Mouse (Mus musculus) v-Abl transformed pro-B cells (cell line): ENCODE results near the gene Ufc1.

Source experiments
- in situ Hi-C, 2 experiments: fragments of 400-800 bp; cut with MboI; formaldehyde crosslinking; loops; one replicate each; pipeline ENCODE4 v1.15.1; 2025; ENCODE audit not compliant: unreplicated experiment in 2 of 2

The Ufc1 gene

DNA sequence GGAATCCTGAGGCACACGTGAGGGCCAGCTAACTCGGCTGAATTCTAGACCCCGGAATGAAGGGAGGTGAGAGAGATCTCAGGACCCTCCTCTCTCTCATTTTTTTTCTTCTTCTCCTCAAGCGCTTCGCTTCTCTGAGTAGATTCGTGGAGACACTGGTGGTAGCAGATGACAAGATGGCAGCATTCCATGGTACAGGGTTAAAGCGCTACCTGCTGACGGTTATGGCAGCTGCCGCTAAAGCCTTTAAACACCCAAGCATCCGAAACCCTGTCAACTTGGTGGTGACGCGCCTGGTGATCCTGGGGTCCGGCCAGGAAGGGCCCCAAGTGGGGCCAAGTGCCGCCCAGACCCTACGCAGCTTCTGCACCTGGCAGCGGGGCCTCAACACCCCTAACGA, 42.4 kb downstream of the Ufc1 start:
- in situ Hi-C loops = loop anchor here (5.0 to 25.0 kb wide), 4 partner anchors 135 to 615 kb away; partner anchors contain the start of gene Olfml2b (in 1 of the 2)

DNA sequence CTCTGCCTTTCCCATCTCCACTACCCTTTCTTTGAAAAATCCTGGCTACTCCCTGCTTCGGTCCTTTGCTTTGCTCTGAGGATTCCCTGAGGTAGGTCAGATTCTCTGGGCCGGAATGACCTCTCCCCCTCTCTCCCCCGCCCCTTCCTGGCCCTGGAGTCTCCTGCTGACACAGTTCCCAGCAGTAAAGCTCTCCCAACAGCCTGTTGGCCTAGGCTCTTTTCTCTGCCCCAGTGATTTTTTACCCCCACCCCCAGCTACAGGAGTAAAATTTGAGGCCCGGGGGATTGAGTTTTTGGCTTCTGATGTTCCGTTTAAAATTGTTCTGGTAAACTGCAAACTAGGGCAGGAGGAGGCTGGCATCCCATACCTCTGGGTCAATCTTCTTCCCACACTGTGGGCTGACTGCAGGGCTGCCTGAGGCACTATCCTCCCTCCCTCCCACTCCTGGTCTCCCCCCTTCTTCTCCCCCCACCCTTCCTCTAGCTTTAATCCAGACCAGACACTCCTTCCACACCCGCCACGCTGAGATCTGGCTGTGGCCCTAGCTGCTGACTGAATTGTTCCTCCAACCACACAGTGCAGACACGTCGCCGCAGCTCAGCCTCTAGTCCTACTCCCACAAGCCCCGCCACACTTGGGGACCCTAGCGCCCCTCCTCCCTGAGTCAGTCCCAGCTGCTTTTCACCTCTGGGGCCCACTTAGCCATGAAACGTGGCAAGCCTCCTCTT, 43.1 kb downstream of the Ufc1 start:
- in situ Hi-C loops = loop anchor here (5.0 to 25.0 kb wide), 4 partner anchors 134 to 614 kb away; partner anchors contain the start of gene Olfml2b (in 1 of the 2)

DNA sequence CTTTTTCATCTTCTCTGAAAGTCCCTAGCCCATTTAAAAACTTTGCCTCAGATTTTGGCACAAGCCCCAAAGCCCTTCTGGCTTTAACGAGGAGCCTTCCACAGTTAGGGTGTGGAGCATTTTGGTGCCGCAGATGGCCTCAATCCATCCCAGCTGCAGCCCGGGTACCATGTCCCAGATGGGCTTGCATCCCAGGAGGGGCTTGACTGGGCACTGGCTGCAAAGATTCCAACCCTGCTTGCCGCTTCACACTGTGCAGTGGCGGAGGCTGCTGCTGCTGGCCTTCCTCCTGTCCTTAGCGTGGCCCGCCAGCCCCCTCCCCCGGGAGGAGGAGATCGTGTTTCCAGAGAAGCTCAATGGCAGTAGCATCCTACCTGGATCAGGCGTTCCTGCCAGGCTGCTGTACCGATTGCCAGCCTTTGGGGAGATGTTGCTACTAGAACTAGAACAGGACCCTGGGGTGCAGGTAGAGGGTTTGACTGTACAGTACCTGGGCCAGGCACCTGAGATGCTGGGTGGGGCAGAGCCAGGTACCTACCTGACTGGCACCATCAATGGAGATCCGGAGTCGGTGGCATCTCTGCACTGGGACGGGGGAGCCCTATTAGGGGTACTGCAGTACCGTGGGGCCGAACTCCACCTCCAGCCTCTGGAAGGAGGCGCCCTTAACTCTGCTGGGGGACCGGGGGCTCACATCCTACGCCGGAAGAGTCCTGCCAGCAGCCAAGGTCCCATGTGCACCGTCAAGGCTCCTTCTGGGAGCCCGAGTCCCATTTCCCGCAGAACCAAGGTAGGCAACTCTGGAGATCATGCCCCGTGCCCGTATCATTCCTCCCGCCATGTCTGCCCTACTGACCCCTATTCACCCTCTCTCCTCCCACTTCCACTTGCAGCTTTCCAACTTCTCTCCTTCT, 43.9 kb downstream of the Ufc1 start, which contains the start of gene Ndufs2:
Gene Ndufs2, minus strand, starts transcription at position 709 of the 914 bp plus-strand sequence.
- in situ Hi-C loops = loop anchor here (5.0 to 25.0 kb wide), 4 partner anchors 134 to 614 kb away; partner anchors contain the start of gene Olfml2b (in 1 of the 2)

DNA sequence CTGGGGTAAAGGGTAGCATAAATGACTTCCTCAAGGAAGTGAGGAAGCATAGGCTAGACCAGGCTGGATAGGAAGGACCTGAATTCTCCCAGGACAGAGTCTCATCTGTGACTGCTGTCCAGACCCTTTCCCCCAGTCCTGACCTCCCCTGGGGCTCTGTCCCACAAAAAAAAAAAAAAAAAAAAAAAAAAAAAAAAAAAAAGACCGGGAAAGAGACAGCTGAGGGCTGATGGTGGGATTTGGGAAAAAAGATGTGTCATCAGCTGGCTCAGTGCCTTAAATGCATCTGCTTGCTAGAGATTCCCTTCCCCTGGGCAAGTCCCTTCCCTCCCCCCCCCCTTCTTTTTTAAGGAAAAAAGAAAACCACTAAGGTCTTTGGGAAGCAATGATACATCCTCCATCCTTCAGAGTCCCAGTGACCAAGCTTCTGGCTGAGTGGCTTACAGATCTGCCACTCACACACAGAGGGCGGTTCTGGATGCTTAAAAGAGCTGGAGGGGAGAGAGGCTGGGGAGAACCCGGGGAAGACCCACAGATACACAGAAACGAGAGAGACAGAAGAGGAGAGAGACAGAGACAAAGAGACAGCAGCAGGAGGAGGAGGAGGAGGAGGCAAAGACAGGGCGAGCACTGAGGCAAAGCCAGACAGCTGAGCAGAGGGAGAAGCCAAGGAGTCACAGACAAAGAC, 44.8 kb downstream of the Ufc1 start, which contains the start of gene Adamts4:
Gene Adamts4, plus strand, starts transcription at position 509 of the 688 bp plus-strand sequence.
- in situ Hi-C loops = loop anchor here (5.0 to 25.0 kb wide), 5 partner anchors 133 to 613 kb away; partner anchors contain the start of genes Olfml2b (in 2 of the 2) and Fcgr4 (in 1 of the 2)

DNA sequence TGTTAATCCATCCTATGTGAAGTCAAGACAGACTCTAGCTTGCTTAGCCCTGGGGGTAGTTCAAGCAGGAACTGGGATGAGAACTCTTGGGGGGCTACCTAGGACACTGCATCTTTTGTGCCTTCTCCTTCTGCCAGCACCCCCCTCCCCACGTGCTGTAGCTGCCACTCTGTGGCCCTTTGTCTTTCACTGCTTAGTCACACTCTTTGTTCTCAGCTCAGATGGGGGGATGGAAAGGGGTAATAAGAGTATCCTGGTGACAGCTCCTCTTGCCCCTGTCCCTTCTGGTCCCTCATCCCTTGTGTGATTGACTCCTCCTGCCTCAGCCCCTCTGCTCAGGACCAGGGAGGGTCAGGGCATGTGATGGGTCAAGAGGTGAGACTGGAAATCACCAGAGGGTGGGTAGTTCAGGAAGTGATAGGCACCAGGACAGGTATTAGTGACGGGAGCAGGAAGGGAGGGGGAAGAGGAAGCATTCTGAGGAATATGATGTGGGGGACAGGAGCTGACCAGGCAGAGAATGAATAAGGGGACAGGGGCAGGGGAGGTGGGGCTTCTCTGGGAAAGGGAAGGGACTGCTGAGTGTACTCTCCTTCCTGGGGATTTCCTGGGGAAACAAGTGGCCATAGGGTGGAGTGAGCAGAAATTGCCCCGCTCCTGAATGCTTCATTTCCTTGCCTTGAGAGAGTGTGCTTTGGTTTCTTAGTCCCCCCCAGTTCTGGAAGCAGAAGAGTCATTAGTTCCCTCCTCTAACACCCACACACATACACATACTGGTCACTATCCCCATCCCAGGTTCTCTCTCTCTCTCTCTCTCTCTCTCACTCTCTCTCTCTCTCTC, 46.2 kb downstream of the Ufc1 start:
- in situ Hi-C loops = loop anchor here (25.0 kb wide), 2 partner anchors 236 to 611 kb away; partner anchors contain the start of genes Fcgr4 (in 1 of the 2) and Olfml2b (in 1 of the 2)

DNA sequence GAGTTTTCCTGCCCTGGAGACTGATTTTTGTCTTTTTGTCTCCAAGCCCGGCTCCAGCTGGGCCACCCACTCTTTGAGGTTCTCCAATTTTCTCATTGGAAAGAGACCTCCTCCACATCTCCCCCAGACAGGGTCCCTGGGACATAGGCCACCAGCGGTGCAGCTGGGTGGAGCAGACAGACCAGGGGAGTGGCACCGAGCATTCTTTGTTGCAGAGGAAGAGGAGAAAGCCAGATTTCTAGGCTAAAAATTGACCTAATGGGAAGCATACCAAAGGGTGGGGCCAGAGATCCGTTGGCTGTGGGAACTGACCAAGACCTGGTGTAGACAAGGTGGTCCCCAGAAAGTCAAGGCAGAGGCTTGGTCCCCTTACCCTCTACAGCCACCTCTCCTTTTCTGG, 46.9 kb downstream of the Ufc1 start:
- in situ Hi-C loops = loop anchor here (25.0 kb wide), 2 partner anchors 236 to 611 kb away; partner anchors contain the start of genes Fcgr4 (in 1 of the 2) and Olfml2b (in 1 of the 2)

DNA sequence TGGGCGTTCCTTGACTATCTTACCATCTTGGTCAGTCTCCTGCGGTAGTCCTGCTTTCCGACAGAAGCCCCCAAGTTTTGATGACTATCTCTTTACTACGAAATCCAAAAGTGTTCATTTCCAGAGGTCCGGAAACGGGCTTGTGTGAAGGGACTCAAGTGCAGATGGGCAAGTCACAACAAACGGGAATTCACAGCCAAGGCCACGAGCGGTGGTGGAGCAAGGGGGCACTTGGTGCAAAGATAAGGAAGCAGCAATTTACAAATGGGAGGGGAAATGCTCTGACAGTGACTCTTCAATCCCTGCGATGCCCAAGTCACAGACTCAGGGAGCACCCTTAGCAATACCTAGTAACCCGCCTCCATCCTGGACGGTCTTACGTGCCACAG, 47.4 kb downstream of the Ufc1 start:
- in situ Hi-C loops = loop anchor here (25.0 kb wide), 2 partner anchors 235 to 610 kb away; partner anchors contain the start of genes Fcgr4 (in 1 of the 2) and Olfml2b (in 1 of the 2)

DNA sequence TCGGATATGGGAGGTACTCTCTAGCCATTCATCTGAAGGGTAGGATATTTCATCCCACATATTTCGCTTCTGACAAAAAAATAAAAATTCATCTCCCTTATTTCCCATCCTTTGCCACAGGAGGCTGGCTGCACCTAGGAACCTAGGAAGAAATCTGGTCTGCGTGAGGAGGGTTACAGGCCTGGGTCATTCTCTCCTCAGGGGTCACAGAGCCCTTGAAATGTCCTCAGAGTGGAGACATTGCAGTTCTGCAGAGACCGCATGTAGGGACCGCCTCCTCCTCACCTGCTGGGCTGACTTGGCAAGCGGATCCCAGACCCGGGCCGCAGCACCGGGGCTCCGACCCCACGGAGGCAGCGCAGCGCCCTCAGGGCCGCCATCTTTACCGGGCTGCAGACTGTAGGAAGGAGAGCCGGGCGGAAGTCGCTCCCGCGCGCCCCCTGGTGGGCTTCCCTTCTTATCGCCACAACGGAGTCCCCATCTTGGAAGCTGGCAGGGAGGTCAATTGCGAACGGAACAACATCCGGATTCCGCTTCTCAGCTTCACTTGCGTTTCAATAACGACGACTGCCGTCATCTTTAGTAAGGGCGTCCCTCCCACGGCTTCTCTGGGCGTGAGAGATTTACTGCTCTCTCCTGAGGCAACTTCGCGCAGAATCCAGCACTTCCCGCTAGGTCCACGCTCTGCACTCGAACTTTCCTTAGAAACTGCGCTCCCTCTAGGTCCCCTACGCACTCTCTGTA, 47.9 kb downstream of the Ufc1 start:
- in situ Hi-C loops = loop anchor here (25.0 kb wide), 2 partner anchors 235 to 610 kb away; partner anchors contain the start of genes Fcgr4 (in 1 of the 2) and Olfml2b (in 1 of the 2)

DNA sequence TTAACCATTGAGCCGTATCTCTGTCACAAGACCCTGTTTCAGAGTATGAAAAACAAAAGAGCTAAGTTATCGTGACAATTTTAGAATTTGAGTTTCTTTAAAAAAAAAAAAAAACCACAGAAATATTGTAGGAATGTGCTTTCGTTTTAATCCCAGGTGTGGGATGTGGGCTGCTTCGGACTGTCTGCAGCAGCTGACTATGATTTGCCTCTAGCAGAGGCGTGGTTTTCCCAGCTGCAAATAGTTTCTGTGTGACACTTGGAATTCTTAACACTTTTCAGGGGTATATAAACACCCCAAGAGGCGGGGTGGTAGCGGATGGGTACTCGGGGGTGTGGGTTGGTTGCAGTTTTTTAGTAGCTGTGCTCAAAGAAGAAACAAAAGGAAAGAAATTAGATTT, 49.5 kb downstream of the Ufc1 start:
- in situ Hi-C loops = loop anchor here (25.0 kb wide), 2 partner anchors 233 to 608 kb away; partner anchors contain the start of genes Fcgr4 (in 1 of the 2) and Olfml2b (in 1 of the 2)

DNA sequence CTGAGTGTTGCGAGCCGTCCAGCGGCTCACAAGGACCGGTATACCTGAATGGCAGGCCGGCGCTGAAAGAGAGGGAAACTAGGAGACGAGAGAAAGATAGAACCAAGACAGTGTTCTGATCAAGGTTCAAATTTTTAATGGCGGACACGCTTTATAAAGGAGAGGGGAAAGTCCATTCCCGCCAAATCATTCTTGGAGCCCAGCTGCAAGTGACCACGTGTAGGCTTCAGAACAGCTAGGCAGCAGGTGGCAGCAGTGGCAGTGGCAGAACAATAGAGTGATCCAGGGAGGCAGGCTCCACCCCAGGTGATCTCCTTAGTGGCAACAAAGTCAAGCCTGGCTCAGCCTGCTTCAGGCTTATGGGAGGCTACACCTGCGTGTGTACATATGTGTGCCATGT, 52.9 kb downstream of the Ufc1 start:
- in situ Hi-C loops = loop anchor here (25.0 kb wide), 2 partner anchors 230 to 605 kb away; partner anchors contain the start of genes Fcgr4 (in 1 of the 2) and Olfml2b (in 1 of the 2)

DNA sequence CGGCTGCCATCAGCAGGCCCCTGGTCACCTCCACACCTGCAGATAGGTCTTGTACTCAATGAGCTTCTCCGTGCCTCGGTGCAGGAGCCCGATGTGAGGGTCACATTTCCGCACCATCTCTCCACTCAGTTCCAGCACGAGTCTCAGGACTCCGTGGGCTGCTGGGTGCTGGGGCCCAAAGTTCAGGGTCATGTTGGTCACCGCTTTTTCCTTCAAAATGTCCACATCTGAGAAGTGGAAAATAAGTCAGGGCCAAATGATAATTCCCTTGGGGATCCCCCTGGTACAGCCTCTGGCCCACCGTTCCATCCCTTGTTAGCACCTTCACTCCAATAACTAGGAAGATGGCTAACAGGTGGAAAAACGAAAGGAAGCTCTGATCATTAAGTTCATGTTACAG, 53.9 kb downstream of the Ufc1 start:
- in situ Hi-C loops = loop anchor here (25.0 kb wide), 2 partner anchors 229 to 604 kb away; partner anchors contain the start of genes Fcgr4 (in 1 of the 2) and Olfml2b (in 1 of the 2)

DNA sequence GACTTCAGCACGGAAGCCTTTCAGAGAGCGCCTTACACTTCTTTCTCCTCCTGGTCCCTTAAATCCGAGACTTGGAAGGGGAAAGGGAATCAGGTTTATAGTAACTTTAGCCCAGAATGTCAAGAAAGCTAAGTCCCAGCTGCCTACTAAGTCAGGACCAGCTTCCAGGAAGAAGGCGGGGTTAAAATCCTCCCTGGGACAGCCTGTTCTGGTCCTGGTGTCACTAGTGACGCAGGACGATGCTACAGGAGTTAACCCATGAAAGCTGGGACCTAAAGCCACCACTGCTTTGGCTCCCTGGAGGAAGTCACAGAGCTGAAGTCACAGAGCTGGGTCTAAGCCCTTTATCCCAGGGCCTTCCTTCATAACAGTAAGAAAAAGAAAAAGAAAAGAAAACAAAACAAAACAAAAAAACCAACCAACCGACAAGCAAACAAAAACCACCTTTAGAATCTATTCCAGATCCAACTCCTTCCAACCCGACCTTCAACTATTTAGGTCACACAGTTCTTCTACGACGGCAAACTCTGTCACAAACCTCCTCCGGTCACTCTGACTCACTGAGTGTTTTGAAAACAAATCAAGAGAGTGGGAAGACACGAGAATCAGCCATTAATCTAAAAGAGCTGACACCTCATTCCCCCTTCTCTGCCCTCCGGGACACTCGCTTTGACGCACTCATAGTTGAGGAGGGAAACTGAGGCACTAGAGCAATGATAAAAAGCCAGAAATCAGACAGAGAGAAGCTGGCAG, 54.7 kb downstream of the Ufc1 start:
- in situ Hi-C loops = loop anchor here (25.0 kb wide), 2 partner anchors 228 to 603 kb away; partner anchors contain the start of genes Fcgr4 (in 1 of the 2) and Olfml2b (in 1 of the 2)
